Mouse (Mus musculus) erythroblast, embryonic 14.5 days (primary cell): ENCODE results near the gene Whrn.

Experiments used
- GATA1 ChIP-seq: IDR thresholded peaks from 2 replicates; pipeline ENCODE4 v1.6.1; 2012; ENCODE audit warnings: low read length, inconsistent platforms, mixed read lengths
- TAL1 ChIP-seq: IDR thresholded peaks from 3 replicates; pipeline ENCODE4 v1.6.1; 2012; ENCODE audit warnings: low read length, inconsistent platforms, mixed read lengths

DNA sequence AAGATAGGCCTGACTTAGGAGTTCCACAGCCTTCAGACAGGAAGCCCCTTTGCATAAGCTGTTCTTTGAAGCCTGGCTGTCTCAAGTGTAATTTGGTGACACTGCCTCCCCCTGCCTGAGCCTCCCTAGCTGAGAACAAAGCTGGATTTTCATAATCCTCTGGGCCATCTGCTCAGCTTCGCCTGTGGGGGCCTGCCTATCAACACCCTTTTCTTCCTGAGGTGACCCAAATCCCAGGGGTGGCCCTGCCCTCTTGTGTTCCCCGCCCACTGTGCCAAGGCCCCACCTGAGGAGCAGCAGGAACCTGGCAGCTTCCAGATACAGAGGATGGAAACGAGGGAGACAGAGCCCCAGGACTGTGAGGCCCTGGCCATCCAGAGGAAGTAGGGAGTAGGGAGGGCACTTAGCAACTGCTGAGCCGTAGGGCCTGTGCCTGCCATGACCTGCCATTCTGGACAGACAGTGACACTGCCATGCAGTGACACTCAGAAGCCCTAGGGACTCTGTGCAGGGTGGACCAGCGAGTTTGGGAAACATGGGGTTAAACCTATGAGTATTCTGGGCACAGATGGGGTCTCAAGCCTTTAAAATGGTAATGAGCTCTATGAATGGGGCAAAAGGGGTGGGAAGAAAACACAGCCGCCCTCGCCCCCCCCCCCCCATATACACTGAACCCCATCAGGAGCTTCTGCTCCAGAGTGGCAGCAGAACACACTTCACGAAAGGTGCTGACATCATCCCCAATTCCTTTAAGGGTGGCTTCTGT lies 106.5 kb downstream of the Whrn start:
- TF ChIP-seq GATA1 (no peak), TAL1 (no peak)
